ENCODE assay signal across 27 mouse cellular contexts in genomic region chr9:57614786-57615185, GRCm38 (mm10). TPM values are rescaled to one million over a fixed set of nuclear protein-coding genes. Genes with fewer than 3 reads are reported as not detected.
DNase-seq lines count a peak whose midpoint lies in the region; ATAC-seq and TF ChIP-seq lines count a peak whose summit lies in the region.
"Had no signal": no experiment of that assay in that cellular context is flagged by ENCODE, and none has a peak within 500 bp of the region (broad histone marks: within the 10 kb centered on the region; RNA-seq: fewer than 3 reads in every experiment).

No protein-coding gene starts in this region.

- H3K9ac ChIP-seq in heart, postnatal 0 days (replicated peaks; ENCODE audit: low read depth, low read length) = no peak overlapping the region
- H3K9ac ChIP-seq: embryonic facial prominence, embryonic 15.5 days; heart, embryonic 12.5 days; hindbrain, embryonic 14.5 days; intestine, embryonic 15.5 days had no signal

- peak; percentile 68 for DNase-seq in adrenal gland, adult 2 months
- no peak for DNase-seq in adrenal gland, postnatal 4 days (ENCODE audit: low spot score in 2 of 2)
- no peak for DNase-seq in heart, postnatal 0 days (ENCODE audit: low spot score)
- no peak for DNase-seq in heart, adult 8-10 months (ENCODE audit: low spot score)
- peak; percentile 30 for DNase-seq in adrenal gland, postnatal 25 days
- DNase-seq in hindbrain, embryonic 10.5 days (ENCODE audit: low spot score) = no peak
- no peak for DNase-seq in kidney, postnatal 4 days
- DNase-seq: cerebellum, adult 8-10 months; cerebellum, postnatal 14 days; embryo, embryonic 11 days; gastrocnemius, postnatal 10 days; heart, adult 2 months; kidney, adult 18-20 months had no signal

- H3K4me1 ChIP-seq in heart, postnatal 0 days (ENCODE audit: control insufficient read depth, insufficient read depth) = 0 out of 2 replicates have a peak, but pooled peaks cover 4% of the 10 kb centered on the region
- 0 out of 2 replicates have a peak, but pooled peaks cover 13% of the 10 kb centered on the region for H3K4me1 ChIP-seq in hindbrain, embryonic 10.5 days (replicated peaks)
- H3K4me1 ChIP-seq: embryonic facial prominence, embryonic 15.5 days; intestine, embryonic 15.5 days had no signal

- 0 out of 2 replicates have a peak overlapping the region, but pooled peaks have one; percentile 41 for H3K27ac ChIP-seq in heart, postnatal 0 days (ENCODE audit: low read depth)
- H3K27ac ChIP-seq in hindbrain, embryonic 10.5 days = no peak overlapping the region
- H3K27ac ChIP-seq: embryonic facial prominence, embryonic 15.5 days; heart, adult 2 months; hindbrain, embryonic 14.5 days; intestine, embryonic 15.5 days had no signal

- H3K36me3 ChIP-seq in heart, postnatal 0 days (replicated peaks; ENCODE audit: control insufficient read depth, insufficient read depth, low read length) = no peaks in the 10 kb centered on the region
- no peaks in the 10 kb centered on the region for H3K36me3 ChIP-seq in myocyte (ENCODE audit: control insufficient read depth, insufficient read depth)
- no peaks in the 10 kb centered on the region for H3K36me3 ChIP-seq in hindbrain, embryonic 10.5 days
- H3K36me3 ChIP-seq: embryonic facial prominence, embryonic 15.5 days; heart, embryonic 12.5 days; intestine, embryonic 15.5 days had no signal

- no peak overlapping the region for H3K4me3 ChIP-seq in heart, postnatal 0 days (ENCODE audit: low read depth, low read length)
- no peak overlapping the region for H3K4me3 ChIP-seq in myocyte
- H3K4me3 ChIP-seq in hindbrain, embryonic 10.5 days = no peak overlapping the region
- H3K4me3 ChIP-seq: embryonic facial prominence, embryonic 15.5 days; erythroblast, embryonic 14.5 days; heart, adult 2 months; heart, embryonic 12.5 days; intestine, embryonic 15.5 days had no signal

- no peaks in the 10 kb centered on the region for H3K27me3 ChIP-seq in heart, postnatal 0 days (ENCODE audit: control insufficient read depth, insufficient read depth, low read length)
- no peaks in the 10 kb centered on the region for H3K27me3 ChIP-seq in myocyte (ENCODE audit: control insufficient read depth, insufficient read depth, insufficient read length)
- H3K27me3 ChIP-seq in hindbrain, embryonic 10.5 days (ENCODE audit: insufficient read depth, poor library complexity, severe bottlenecking) = no peaks in the 10 kb centered on the region; the same call in 1 of the 2 replicates
- H3K27me3 ChIP-seq: embryonic facial prominence, embryonic 15.5 days; intestine, embryonic 15.5 days had no signal

- TF ChIP-seq EP300 in heart, postnatal 0 days (IDR thresholded peaks at IDR 0.05; ENCODE audit: low read depth) = no peak

- 44% methylated on average over 4 of the region's 4 CpGs for WGBS in heart, postnatal 0 days
- 91% methylated on average over 4 of the region's 4 CpGs for WGBS in hindbrain, embryonic 10.5 days

- H3K9me3 ChIP-seq in heart, postnatal 0 days (replicated peaks; ENCODE audit: control insufficient read depth, low read length) = no peaks in the 10 kb centered on the region
- H3K9me3 ChIP-seq in hindbrain, embryonic 10.5 days = no peaks in the 10 kb centered on the region
- H3K9me3 ChIP-seq: embryonic facial prominence, embryonic 15.5 days; heart, embryonic 12.5 days; intestine, embryonic 15.5 days had no signal

- peak; percentile 24; the same call in 1 of the 2 replicates for ATAC-seq in heart, postnatal 0 days (ENCODE audit: insufficient read depth, low read depth)
- ATAC-seq: forebrain, embryonic 16.5 days; intestine, embryonic 15.5 days had no signal

- no peak for TF ChIP-seq CTCF in heart, postnatal 0 days (IDR thresholded peaks at IDR 0.05; ENCODE audit: low read depth)

- H3K4me2 ChIP-seq in heart, postnatal 0 days (ENCODE audit: low read depth, low read length) = no peak overlapping the region
- peak overlapping the region; percentile 14 for H3K4me2 ChIP-seq in myocyte (ENCODE audit: low read depth)
- H3K4me2 ChIP-seq: embryonic facial prominence, embryonic 15.5 days; heart, embryonic 12.5 days; hindbrain, embryonic 14.5 days; intestine, embryonic 15.5 days had no signal

- no peak overlapping the region for H3ac ChIP-seq in myocyte (ENCODE audit: control insufficient read depth, insufficient read length)

- no peak for TF ChIP-seq POLR2A in myocyte (IDR thresholded peaks at IDR 0.05; ENCODE audit: insufficient read length, low read depth)

- H3K79me2 ChIP-seq in myocyte (ENCODE audit: control insufficient read depth, insufficient read depth) = no peaks in the 10 kb centered on the region

TF ChIP-seq in myocyte, 11 proteins besides CTCF, POLR2A, EP300 and RAD21:
- TF ChIP-seq TCF3 (IDR thresholded peaks at IDR 0.05; ENCODE audit: insufficient read length, low read depth) = no peak
- no peak for TF ChIP-seq MYOG (IDR thresholded peaks at IDR 0.05; ENCODE audit: control insufficient read depth in 1 of 3, insufficient read depth in 1 of 3, insufficient read length in 2 of 3, low read depth in 2 of 3)
- no peak for TF ChIP-seq TCF12 (IDR thresholded peaks at IDR 0.05; ENCODE audit: insufficient read depth, poor library complexity, severe bottlenecking)
- TF ChIP-seq CEBPB (IDR thresholded peaks at IDR 0.05; ENCODE audit: insufficient read depth, poor library complexity, severe bottlenecking) = no peak
- TF ChIP-seq MYOD1 (IDR thresholded peaks at IDR 0.05; ENCODE audit: control insufficient read depth in 1 of 3, insufficient read length in 2 of 3, low read depth in 2 of 3) = no peak

RNA-seq across cellular contexts. Expression of gene Lman1l, which starts 5.8 kb away (rescaled TPM):
- total RNA-seq in adrenal gland, adult 2 months (2021) = not detected
- not detected in 2 replicates for polyA plus RNA-seq in adrenal gland, adult 2 months (2012; rRNA removed)
- total RNA-seq in adrenal gland, postnatal 4 days (2021) = not detected
- total RNA-seq in heart, postnatal 0 days (2014; rRNA removed; ENCODE audit: low replicate concordance) = 0.15 TPM in 1 of 2 replicates, not detected in the other
- not detected in 2 replicates for polyA plus RNA-seq in heart, postnatal 0 days (2015; fragmentation: Nextera tagmentation; extraction: Ambion mirVana)
- total RNA-seq in heart, adult 8-10 months (2022) = under 1 TPM in 3 of 4 experiments, not detected in 1; 0.16 to 0.32 (median 0.22) TPM
- not detected in 2 replicates for total RNA-seq in adrenal gland, postnatal 25 days (2021)
- polyA plus RNA-seq in myocyte (2012; fragmentation: generic; extraction: Trizol) = 1.00 TPM
- not detected in 2 replicates for polyA plus RNA-seq in hindbrain, embryonic 10.5 days (2016; fragmentation: Nextera tagmentation; extraction: Ambion mirVana)
- total RNA-seq: CH12.LX; common myeloid progenitor, adult 5-6 weeks; gastrocnemius, postnatal 10 days; gastrocnemius, postnatal 4 days; heart, adult 2 months; heart, postnatal 10 days; hematopoietic stem cell, adult 5-6 weeks had no signal
- polyA plus RNA-seq: embryonic facial prominence, embryonic 11.5 days; embryonic facial prominence, embryonic 15.5 days; erythroblast, embryonic 14.5 days; forebrain, embryonic 11.5 days; forebrain, embryonic 16.5 days; heart, embryonic 12.5 days; hindbrain, embryonic 14.5 days; intestine, embryonic 15.5 days had no signal

RNA-seq across cellular contexts. Expression of gene Cplx3, which starts 8.7 kb away (rescaled TPM):
- total RNA-seq in adrenal gland, adult 2 months (2021) = not detected
- not detected in 2 replicates for polyA plus RNA-seq in adrenal gland, adult 2 months (2012; rRNA removed)
- total RNA-seq in adrenal gland, postnatal 4 days (2021) = not detected
- total RNA-seq in heart, postnatal 0 days (2014; rRNA removed; ENCODE audit: low replicate concordance) = not detected in 2 replicates
- polyA plus RNA-seq in heart, postnatal 0 days (2015; fragmentation: Nextera tagmentation; extraction: Ambion mirVana) = 0.07 TPM in 1 of 2 replicates, not detected in the other
- not detected for total RNA-seq in heart, adult 8-10 months (2022)
- not detected in 2 replicates for total RNA-seq in adrenal gland, postnatal 25 days (2021)
- 0.23 TPM for polyA plus RNA-seq in myocyte (2012; fragmentation: generic; extraction: Trizol)
- polyA plus RNA-seq in hindbrain, embryonic 10.5 days (2016; fragmentation: Nextera tagmentation; extraction: Ambion mirVana) = 0.88 and 2.8 TPM in 2 replicates
- total RNA-seq: CH12.LX; common myeloid progenitor, adult 5-6 weeks; gastrocnemius, postnatal 10 days; gastrocnemius, postnatal 4 days; heart, adult 2 months; heart, postnatal 10 days had no signal
- polyA plus RNA-seq: embryonic facial prominence, embryonic 15.5 days; erythroblast, embryonic 14.5 days; forebrain, embryonic 11.5 days; forebrain, embryonic 16.5 days; heart, adult 2 months; heart, embryonic 12.5 days; hindbrain, embryonic 14.5 days; intestine, embryonic 15.5 days had no signal

RNA-seq across cellular contexts. Expression of gene Ulk3, which starts 25.5 kb away (rescaled TPM):
- total RNA-seq in adrenal gland, adult 2 months (2021) = 10 to 100 TPM; 11.0 to 14.7 TPM
- 20.7 and 23.0 TPM in 2 replicates for polyA plus RNA-seq in adrenal gland, adult 2 months (2012; rRNA removed)
- total RNA-seq in adrenal gland, postnatal 4 days (2021) = 10 to 100 TPM; 23.4 to 29.2 TPM
- total RNA-seq in heart, postnatal 0 days (2014; rRNA removed; ENCODE audit: low replicate concordance) = 28.1 and 189 TPM in 2 replicates
- 6.6 and 8.0 TPM in 2 replicates for polyA plus RNA-seq in heart, postnatal 0 days (2015; fragmentation: Nextera tagmentation; extraction: Ambion mirVana)
- 10 to 100 TPM in 2 of 4 experiments, 1 to 10 TPM in 2; 6.9 to 11.9 (median 10.0) TPM for total RNA-seq in heart, adult 8-10 months (2022)
- total RNA-seq in adrenal gland, postnatal 25 days (2021) = 18.3 and 27.5 TPM in 2 replicates
- polyA plus RNA-seq in myocyte (2012; fragmentation: generic; extraction: Trizol) = 12.2 TPM
- 14.2 and 14.6 TPM in 2 replicates for polyA plus RNA-seq in hindbrain, embryonic 10.5 days (2016; fragmentation: Nextera tagmentation; extraction: Ambion mirVana)

RNA-seq across cellular contexts. Expression of gene Csk, which starts 38.6 kb away (rescaled TPM):
- total RNA-seq in adrenal gland, adult 2 months (2021) = 10 to 100 TPM; 61.1 to 95.5 TPM
- polyA plus RNA-seq in adrenal gland, adult 2 months (2012; rRNA removed) = 75.0 and 80.2 TPM in 2 replicates
- total RNA-seq in adrenal gland, postnatal 4 days (2021) = 10 to 100 TPM; 91.3 to 92.4 TPM
- 44.6 and 54.2 TPM in 2 replicates for total RNA-seq in heart, postnatal 0 days (2014; rRNA removed; ENCODE audit: low replicate concordance)
- 10.8 and 13.9 TPM in 2 replicates for polyA plus RNA-seq in heart, postnatal 0 days (2015; fragmentation: Nextera tagmentation; extraction: Ambion mirVana)
- 10 to 100 TPM; 18.9 to 32.0 (median 27.7) TPM for total RNA-seq in heart, adult 8-10 months (2022)
- 70.4 and 105 TPM in 2 replicates for total RNA-seq in adrenal gland, postnatal 25 days (2021)
- polyA plus RNA-seq in myocyte (2012; fragmentation: generic; extraction: Trizol) = 76.7 TPM
- 40.8 and 42.3 TPM in 2 replicates for polyA plus RNA-seq in hindbrain, embryonic 10.5 days (2016; fragmentation: Nextera tagmentation; extraction: Ambion mirVana)

RNA-seq across cellular contexts. Expression of gene Scamp2, which starts 54.0 kb away (rescaled TPM):
- total RNA-seq in adrenal gland, adult 2 months (2021) = 10 to 100 TPM; 65.7 to 72.3 TPM
- 81.1 and 94.0 TPM in 2 replicates for polyA plus RNA-seq in adrenal gland, adult 2 months (2012; rRNA removed)
- 10 to 100 TPM; 63.4 to 72.2 TPM for total RNA-seq in adrenal gland, postnatal 4 days (2021)
- 42.1 and 91.7 TPM in 2 replicates for total RNA-seq in heart, postnatal 0 days (2014; rRNA removed; ENCODE audit: low replicate concordance)
- polyA plus RNA-seq in heart, postnatal 0 days (2015; fragmentation: Nextera tagmentation; extraction: Ambion mirVana) = 45.9 and 46.5 TPM in 2 replicates
- total RNA-seq in heart, adult 8-10 months (2022) = 10 to 100 TPM; 25.0 to 31.1 (median 25.3) TPM
- total RNA-seq in adrenal gland, postnatal 25 days (2021) = 54.6 and 67.0 TPM in 2 replicates
- polyA plus RNA-seq in myocyte (2012; fragmentation: generic; extraction: Trizol) = 38.3 TPM
- polyA plus RNA-seq in hindbrain, embryonic 10.5 days (2016; fragmentation: Nextera tagmentation; extraction: Ambion mirVana) = 50.7 and 59.7 TPM in 2 replicates

Comparison
In these comparisons a context has a peak if more than half of its experiments do, and no peak if none do; other contexts are left out.
1. DNase-seq: peak in adrenal gland, adult 2 months (single experiment) and adrenal gland, postnatal 25 days (single experiment); none in adrenal gland, postnatal 4 days (0 of 2), heart, postnatal 0 days (single experiment), heart, adult 8-10 months (single experiment), hindbrain, embryonic 10.5 days (single experiment) and kidney, postnatal 4 days (0 of 2).